Mouse (Mus musculus) liver, embryonic 14.5 days (tissue): ENCODE measurements around the gene Utrn. TPM values are rescaled to one million over a fixed set of nuclear protein-coding genes. Genes with fewer than 3 reads are reported as not detected.

Source experiments
- ATAC-seq: fragments of 200-750 bp; cut with Nextera tagmentation; 2 replicates; pipeline ENCODE4 v1.8.0; 2017; ENCODE audit warnings: moderate number of reproducible peaks, mild to moderate bottlenecking, moderate library complexity; ENCODE audit not compliant: insufficient read depth
- DNase-seq, 3 experiments: peaks; one replicate each; pipeline ENCODE4 v3.0.0-alpha.2; 2012 to 2013; ENCODE audit warnings: low read depth in 3 of 3, low spot score in 3 of 3
- H3K27ac ChIP-seq: fragments of 300-500 bp; sonication (generic); 2 replicates; pipeline ENCODE4 v1.5.1; 2014; ENCODE audit warnings: moderate library complexity, mild to moderate bottlenecking, control low read depth, inconsistent platforms
- H3K27me3 ChIP-seq: fragments of 300-500 bp; sonication (generic); 2 replicates; pipeline ENCODE4 v1.6.1; 2014; ENCODE audit warnings: mild to moderate bottlenecking, low read length, moderate library complexity; ENCODE audit not compliant: control insufficient read depth, insufficient read depth
- H3K36me3 ChIP-seq: fragments of 300-500 bp; sonication (generic); replicated peaks from 2 replicates; pipeline ENCODE4 v1.6.1; 2014; ENCODE audit warnings: low read depth; ENCODE audit not compliant: control insufficient read depth, insufficient read depth
- H3K4me1 ChIP-seq, 2 experiments: fragments of 200-500 bp in 1 of 2; fragments of 300-500 bp in 1 of 2; sonication (generic) in 1 of 2; replicated peaks; 2 replicates each; pipeline ENCODE4 v1.6.1; 2012 to 2014; ENCODE audit warnings: antibody characterized with exemption in 1 of 2, inconsistent platforms in 1 of 2, low read length in 1 of 2; ENCODE audit not compliant: control insufficient read depth in 2 of 2, insufficient read depth in 2 of 2
- H3K4me2 ChIP-seq: fragments of 300-500 bp; sonication (generic); 2 replicates; pipeline ENCODE4 v1.6.1; 2014; ENCODE audit warnings: low read depth, mild to moderate bottlenecking, control low read depth, moderate library complexity
- H3K4me3 ChIP-seq, 2 experiments: fragments of 200-500 bp in 1 of 2; fragments of 300-500 bp in 1 of 2; sonication (generic) in 1 of 2; 2 replicates each; pipeline ENCODE4 v1.5.1; 2012 to 2014; ENCODE audit warnings: low read depth in 2 of 2, low read length in 2 of 2, mild to moderate bottlenecking in 2 of 2, control low read depth in 1 of 2, inconsistent platforms in 1 of 2, moderate library complexity in 1 of 2; ENCODE audit not compliant: insufficient read depth in 1 of 2
- H3K9ac ChIP-seq: fragments of 300-500 bp; sonication (generic); replicated peaks from 2 replicates; pipeline ENCODE4 v1.6.1; 2014; ENCODE audit warnings: mild to moderate bottlenecking, control low read depth, moderate library complexity
- H3K9me3 ChIP-seq: fragments of 300-500 bp; sonication (generic); 2 replicates; pipeline ENCODE4 v1.6.1; 2016; ENCODE audit warnings: low read length, mixed read lengths; ENCODE audit not compliant: control insufficient read depth
- CTCF ChIP-seq: IDR thresholded peaks from 2 replicates; pipeline ENCODE4 v1.5.1; 2016; ENCODE audit warnings: antibody characterized with exemption, low read depth, control low read depth
- EP300 ChIP-seq: IDR thresholded peaks from 2 replicates; pipeline ENCODE4 v1.6.1; 2016; ENCODE audit warnings: antibody characterized with exemption, low read depth
- WGBS: fragments of 180-500 bp; shearing (Covaris S2); extraction: QIAGEN DNeasy Blood & Tissue Kit; methylation state at CpG from one replicate; pipeline ENCODE4 v1.1.7; 2014; ENCODE audit not compliant: insufficient replicate concordance; 5-methylcytosine and 5-hydroxymethylcytosine counted together
- polyA plus RNA-seq, 2 experiments: library from polyadenylated mRNA; depleted of rRNA in 1 of 2; stranded (reverse) in 1 of 2; unstranded in 1 of 2; fragments of >200 nt; fragmentation: Nextera tagmentation in 1 of 2; extraction: Ambion mirVana in 1 of 2; gene quantifications; 2 replicates each; pipeline versions ENCODE4 v1.2.1 to v1.2.3; 2012 to 2014

The Utrn gene
- polyA plus RNA-seq, 2 experiments: 2.7 to 4.4 TPM

DNA sequence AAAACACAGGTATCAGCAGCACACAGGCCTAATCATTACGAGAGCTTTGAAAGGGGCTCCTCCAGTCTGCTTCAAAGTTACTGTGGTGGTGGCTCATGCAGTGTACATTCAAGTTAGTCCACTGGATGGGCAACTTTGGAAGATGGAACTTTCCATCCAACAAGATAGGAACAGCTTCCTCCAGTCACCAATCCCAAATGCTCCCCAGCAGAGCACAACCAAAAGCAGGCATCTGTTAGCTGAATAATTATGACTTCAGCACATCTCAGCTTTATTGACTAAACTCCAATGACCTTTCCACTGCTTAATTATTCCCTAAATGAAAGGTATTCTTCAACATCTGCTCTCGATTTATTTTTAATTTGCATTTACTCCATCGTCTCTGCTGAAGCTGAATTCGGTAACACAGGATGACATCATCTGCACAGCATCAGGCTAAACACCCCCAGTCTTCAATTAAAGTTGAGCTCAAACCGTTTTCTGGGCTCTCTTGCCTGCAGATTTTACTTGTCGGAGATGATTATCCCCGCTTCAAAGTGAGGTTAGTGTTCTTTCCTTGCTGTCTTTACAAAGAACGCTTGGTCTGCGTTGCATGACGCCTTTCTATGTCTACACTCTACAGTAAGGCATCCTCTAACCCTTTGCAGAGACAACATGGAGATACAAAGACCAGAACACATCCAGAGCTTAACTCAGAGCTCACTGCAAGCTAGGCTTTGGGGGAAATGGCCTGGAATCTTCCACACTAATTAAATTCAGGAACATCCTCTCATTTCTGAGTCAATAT lies 20.6 kb downstream of the Utrn start:
- Histone ChIP-seq H3K36me3 (no peaks in the 10 kb centered on the region), H3K4me1 (peaks cover 0 to 2% of the 10 kb centered on the region in 2 experiments; a peak in 2 of 4 replicates), H3K4me2 (no peak overlapping the region), H3K9me3 (no peaks in the 10 kb centered on the region), H3K27ac (no peak overlapping the region), H3K4me3 (no peak overlapping the region), H3K27me3 (no peaks in the 10 kb centered on the region), H3K9ac (no peak overlapping the region)
- DNase-seq (no peak), ATAC-seq (no peak)
- TF ChIP-seq EP300 (no peak), CTCF (no peak)
- WGBS: 71% methylated on average over 10 of the region's 10 CpGs

DNA sequence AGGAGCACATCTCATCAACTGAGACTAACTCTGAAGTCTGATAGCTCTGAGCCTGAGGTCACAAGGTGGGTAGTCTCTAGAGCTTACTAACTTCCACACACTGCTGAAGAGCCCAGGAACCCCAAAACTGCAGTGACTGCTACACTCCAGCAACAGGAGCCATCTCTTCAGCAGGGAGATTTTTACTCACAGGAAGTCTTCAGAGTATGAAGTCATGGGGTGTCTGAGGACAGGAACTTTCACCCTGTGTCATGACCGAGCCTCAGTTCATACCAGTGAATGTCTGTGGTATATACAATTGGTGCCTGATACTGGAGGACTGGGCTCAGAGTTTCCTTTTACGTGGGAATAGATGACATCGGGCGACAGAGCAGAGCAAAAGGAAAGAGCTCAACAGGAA lies 26.6 kb downstream of the Utrn start:
- Histone ChIP-seq H3K9ac (no peak overlapping the region), H3K9me3 (no peaks in the 10 kb centered on the region), H3K4me1 (0 out of 4 replicates have a peak, but pooled peaks cover 0 to 2% of the 10 kb centered on the region in 2 experiments), H3K4me3 (no peak overlapping the region), H3K27ac (no peak overlapping the region), H3K4me2 (no peak overlapping the region), H3K36me3 (no peaks in the 10 kb centered on the region), H3K27me3 (no peaks in the 10 kb centered on the region)
- no peak for TF ChIP-seq CTCF
- TF ChIP-seq EP300: no peak
- DNase-seq: no peak
- ATAC-seq: no peak
- WGBS: 41% methylated on average over 4 of the region's 4 CpGs

DNA sequence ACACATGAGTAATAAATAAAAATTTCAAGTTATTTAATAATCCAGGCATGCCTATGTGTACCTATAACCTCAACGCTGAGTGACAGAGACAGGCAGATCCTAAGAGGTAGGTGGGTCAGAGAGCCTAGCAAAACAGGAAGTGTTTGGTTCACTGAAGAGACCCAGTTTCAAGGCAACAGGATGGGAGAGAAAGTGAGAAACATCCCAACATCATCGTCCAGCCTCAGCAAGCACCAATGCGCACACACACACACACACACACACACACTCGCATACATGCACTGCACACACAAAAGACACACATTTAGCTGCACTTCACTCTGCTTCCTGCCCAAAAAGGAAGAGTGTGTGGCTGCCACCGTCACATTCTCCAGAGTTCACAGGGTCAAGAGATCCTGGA lies 27.7 kb downstream of the Utrn start:
- Histone ChIP-seq H3K9me3 (no peaks in the 10 kb centered on the region), H3K4me1 (peaks cover 0 to 2% of the 10 kb centered on the region in 2 experiments; a peak in 1 of 4 replicates), H3K36me3 (no peaks in the 10 kb centered on the region), H3K9ac (no peak overlapping the region), H3K27me3 (no peaks in the 10 kb centered on the region), H3K4me2 (no peak overlapping the region), H3K4me3 (no peak overlapping the region), H3K27ac (no peak overlapping the region)
- 35% methylated on average over 5 of the region's 5 CpGs for WGBS
- TF ChIP-seq CTCF (no peak), EP300 (no peak)
- DNase-seq (no peak), ATAC-seq (no peak)

DNA sequence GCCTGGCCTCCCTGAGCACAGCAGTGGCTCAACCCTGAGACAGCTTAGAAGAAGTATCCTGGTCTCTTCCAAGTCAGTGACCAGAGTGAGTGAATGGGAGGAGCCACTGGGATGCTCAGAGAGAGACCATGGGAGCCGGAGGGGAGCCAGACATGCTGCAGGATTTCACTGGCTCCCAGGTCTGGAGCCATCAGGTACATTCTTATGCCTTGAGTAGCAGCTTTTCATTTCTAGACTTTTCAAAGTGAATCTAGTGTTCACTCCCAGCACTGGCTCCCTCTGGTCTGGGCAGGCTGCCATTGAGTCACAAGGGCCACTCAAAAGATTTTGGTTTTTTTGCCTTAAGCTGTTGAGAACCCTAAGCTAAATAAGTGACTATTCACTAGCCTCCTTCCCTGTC lies 31.5 kb downstream of the Utrn start:
- H3K9me3 ChIP-seq: no peaks in the 10 kb centered on the region
- H3K36me3 ChIP-seq: no peaks in the 10 kb centered on the region
- peaks cover 0 to 4% of the 10 kb centered on the region in 2 experiments; a peak in 2 of 4 replicates for H3K4me1 ChIP-seq
- H3K4me3 ChIP-seq: no peak overlapping the region
- 74% methylated on average over 1 of the region's 1 CpGs for WGBS
- DNase-seq (no peak), ATAC-seq (no peak)
- no peaks in the 10 kb centered on the region for H3K27me3 ChIP-seq
- no peak overlapping the region for H3K4me2 ChIP-seq
- no peak overlapping the region for H3K9ac ChIP-seq
- TF ChIP-seq EP300: no peak
- no peak for TF ChIP-seq CTCF
- no peak overlapping the region for H3K27ac ChIP-seq

DNA sequence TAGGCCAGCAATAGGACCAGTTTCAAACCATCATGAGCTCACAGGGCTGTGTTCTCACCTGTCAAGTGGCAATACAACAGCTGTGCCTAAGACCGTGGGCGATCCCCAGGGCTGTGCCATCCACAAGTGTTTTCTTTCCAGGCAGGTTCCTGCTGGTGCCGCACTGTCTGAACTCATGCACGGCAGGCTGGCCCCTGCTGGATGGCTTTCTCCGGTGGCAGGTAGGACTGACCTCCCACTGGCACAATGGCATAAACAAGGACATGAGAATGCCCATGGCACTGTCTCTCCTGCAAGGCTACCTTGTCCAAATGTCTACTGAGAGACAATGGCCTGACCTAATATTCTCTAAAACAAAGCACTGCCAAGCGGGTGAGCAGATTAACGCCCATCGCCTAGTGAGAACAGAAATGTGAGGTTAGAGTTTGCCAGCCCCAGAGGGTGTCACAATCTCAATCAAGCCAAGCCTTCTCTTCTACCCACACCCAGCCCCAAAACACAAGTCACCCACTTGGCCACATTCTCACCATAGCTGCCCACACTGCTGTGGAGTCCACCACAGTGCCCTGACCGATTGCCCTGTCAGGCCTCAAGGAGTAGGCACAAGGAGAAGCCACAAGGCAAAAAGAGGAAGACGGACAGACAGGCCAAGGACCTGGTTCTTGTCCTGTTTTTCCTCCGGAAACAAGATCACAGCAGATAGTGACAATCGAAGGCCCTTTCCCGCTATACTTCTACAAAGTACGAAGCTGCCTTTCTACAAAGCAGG lies 32.9 kb downstream of the Utrn start:
- H3K27me3 ChIP-seq: no peaks in the 10 kb centered on the region
- DNase-seq (no peak), ATAC-seq (no peak)
- no peaks in the 10 kb centered on the region for H3K9me3 ChIP-seq
- WGBS: 50% methylated on average over 14 of the region's 14 CpGs
- no peak overlapping the region for H3K27ac ChIP-seq
- peaks cover 0 to 3% of the 10 kb centered on the region in 2 experiments; a peak in 2 of 4 replicates for H3K4me1 ChIP-seq
- H3K9ac ChIP-seq: no peak overlapping the region
- H3K4me2 ChIP-seq: no peak overlapping the region
- H3K4me3 ChIP-seq: no peak overlapping the region
- no peak for TF ChIP-seq EP300
- TF ChIP-seq CTCF: no peak
- no peaks in the 10 kb centered on the region for H3K36me3 ChIP-seq
